Mouse (Mus musculus) midbrain, embryonic 11.5 days (tissue): Measurements from ENCODE around the gene Zc3h7b. TPM values are rescaled to one million over a fixed set of nuclear protein-coding genes. Genes with fewer than 3 reads are reported as not detected.
A peak's percentile ranks its signal among the peaks of the same experiment; 100 is the strongest.

Experiments
- ATAC-seq: fragments of 200-750 bp; cut with Nextera tagmentation; 2 replicates; pipeline ENCODE4 v1.8.0; 2017; ENCODE audit warnings: moderate TSS enrichment, moderate library complexity; ENCODE audit not compliant: low FRiP score
- DNase-seq: peaks from one replicate; pipeline ENCODE4 v3.0.0; 2015; ENCODE audit warnings: low spot score; ENCODE audit errors: missing footprints
- H3K27ac ChIP-seq: fragments of 300-500 bp; sonication (generic); 2 replicates; pipeline ENCODE4 v1.5.1; 2014; ENCODE audit warnings: low read depth, low read length
- H3K27me3 ChIP-seq: fragments of 300-500 bp; sonication (generic); 2 replicates; pipeline ENCODE4 v1.6.1; 2014; ENCODE audit warnings: mild to moderate bottlenecking, low read length, moderate library complexity, mixed read lengths; ENCODE audit not compliant: control insufficient read depth, insufficient read depth
- H3K36me3 ChIP-seq: fragments of 300-500 bp; sonication (generic); 2 replicates; pipeline ENCODE4 v1.6.1; 2014; ENCODE audit warnings: mild to moderate bottlenecking, low read length, moderate library complexity, mixed read lengths; ENCODE audit not compliant: control insufficient read depth, insufficient read depth
- H3K4me1 ChIP-seq: fragments of 300-500 bp; sonication (generic); 2 replicates; pipeline ENCODE4 v1.6.1; 2014; ENCODE audit warnings: low read length; ENCODE audit not compliant: control insufficient read depth, insufficient read depth
- H3K4me2 ChIP-seq: fragments of 300-500 bp; sonication (generic); 2 replicates; pipeline ENCODE4 v1.6.1; 2014; ENCODE audit warnings: mild to moderate bottlenecking, moderate library complexity
- H3K4me3 ChIP-seq: fragments of 300-500 bp; sonication (generic); 2 replicates; pipeline ENCODE4 v1.5.1; 2014; ENCODE audit warnings: low read depth, low read length
- H3K9ac ChIP-seq: fragments of 300-500 bp; sonication (generic); 2 replicates; pipeline ENCODE4 v1.6.1; 2014; ENCODE audit warnings: low read length
- H3K9me3 ChIP-seq: fragments of 300-500 bp; sonication (generic); 2 replicates; pipeline ENCODE4 v1.6.1; 2016; ENCODE audit warnings: low read length; ENCODE audit not compliant: control insufficient read depth
- WGBS: fragments of 180-500 bp; shearing (Covaris S2); extraction: QIAGEN DNeasy Blood & Tissue Kit; methylation state at CpG from one replicate; pipeline ENCODE4 v1.1.7; 2014; 5-methylcytosine and 5-hydroxymethylcytosine counted together
- polyA plus RNA-seq: library from polyadenylated mRNA; unstranded; fragments of >200 nt; fragmentation: Nextera tagmentation; extraction: Ambion mirVana; gene quantifications from 2 replicates; pipeline ENCODE4 v1.2.1, GENCODE M21; 2014

Zc3h7b gene
- polyA plus RNA-seq, 1 experiment from 2014 or later, result 34.3 TPM

- DNase-seq (peak; percentile 98), ATAC-seq (peak; percentile 94)
- no peaks in the 10 kb centered on the region for H3K27me3 ChIP-seq
- peaks cover 2% of the 10 kb centered on the region; the same call in 1 of the 2 replicates for H3K36me3 ChIP-seq
- no peak overlapping the region for H3K4me2 ChIP-seq
- no peak overlapping the region for H3K9ac ChIP-seq
- no peak overlapping the region for H3K27ac ChIP-seq
- no peaks in the 10 kb centered on the region; the same call in 1 of the 2 replicates for H3K4me1 ChIP-seq
- H3K9me3 ChIP-seq, result no peaks in the 10 kb centered on the region
- no peak overlapping the region for H3K4me3 ChIP-seq
- 14% methylated on average over 24 of the region's 24 CpGs for WGBS
Observed at GRCm38 (mm10) chr15:81831136-81831825, 86.4 kb downstream of the Zc3h7b start.

GRCm38 (mm10) chr15:81832219-81832618, 87.4 kb downstream of the Zc3h7b start:
- WGBS, result 96% methylated on average over 3 of the region's 3 CpGs
- H3K27ac ChIP-seq, result no peak overlapping the region

GRCm38 (mm10) chr15:81833481-81833880, 88.6 kb downstream of the Zc3h7b start:
- no peak for DNase-seq
- no peaks in the 10 kb centered on the region for H3K27me3 ChIP-seq

More at GRCm38 (mm10) chr15:81832219-81832618, 87.4 kb downstream of the Zc3h7b start:
- peak; percentile 72 for DNase-seq
- no peak for ATAC-seq
- no peaks in the 10 kb centered on the region; the same call in 1 of the 2 replicates for H3K4me1 ChIP-seq
- H3K27me3 ChIP-seq, result no peaks in the 10 kb centered on the region
- no peak overlapping the region for H3K4me3 ChIP-seq
- no peaks in the 10 kb centered on the region for H3K36me3 ChIP-seq
- no peaks in the 10 kb centered on the region for H3K9me3 ChIP-seq
- no peak overlapping the region for H3K9ac ChIP-seq
- H3K4me2 ChIP-seq, result no peak overlapping the region

DNA sequence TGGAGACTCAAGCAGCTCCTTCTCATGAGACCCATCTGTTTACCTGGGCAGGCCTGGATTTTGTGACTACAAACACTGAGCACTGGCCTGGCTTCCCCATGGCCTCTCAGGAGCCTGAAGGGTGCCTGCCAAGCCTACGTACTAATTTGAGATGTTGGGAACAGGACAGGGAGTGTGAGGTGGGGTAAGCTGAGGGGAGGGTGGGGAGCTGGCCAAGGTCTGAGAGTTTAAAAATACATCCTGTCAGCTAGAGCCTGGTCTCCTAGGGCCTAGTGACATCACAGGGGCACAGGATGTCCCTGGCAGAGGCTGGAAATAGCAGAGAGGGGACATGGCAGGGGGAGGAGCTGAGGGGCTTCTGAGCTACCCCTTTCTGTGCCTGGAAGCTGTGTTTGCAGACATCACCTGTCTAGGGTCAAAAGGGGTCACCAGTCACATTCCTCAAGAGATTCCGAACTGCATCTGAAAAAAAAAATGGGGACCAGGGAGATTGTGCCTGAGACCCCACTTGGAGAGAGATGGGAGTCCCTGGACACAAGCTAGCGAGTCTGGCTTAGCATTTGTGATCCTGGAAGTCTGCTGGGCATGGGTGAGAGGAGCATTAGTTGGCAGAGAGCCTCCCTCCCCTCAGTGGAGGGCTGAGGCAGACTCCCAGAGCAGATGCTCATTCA, 89.4 kb downstream of the Zc3h7b start:
- ATAC-seq, result no peak
- WGBS, result 55% methylated on average over 3 of the region's 3 CpGs

More at GRCm38 (mm10) chr15:81833481-81833880, 88.6 kb downstream of the Zc3h7b start:
- Histone ChIP-seq H3K4me3 (no peak overlapping the region), H3K9ac (no peak overlapping the region), H3K4me1 (no peaks in the 10 kb centered on the region; the same call in 1 of the 2 replicates), H3K9me3 (no peaks in the 10 kb centered on the region), H3K4me2 (no peak overlapping the region), H3K27ac (no peak overlapping the region), H3K36me3 (no peaks in the 10 kb centered on the region)
- WGBS, result 76% methylated on average over 4 of the region's 4 CpGs
- no peak for ATAC-seq

GRCm38 (mm10) chr15:81835007-81835880, 90.4 kb downstream of the Zc3h7b start:
- H3K9me3 ChIP-seq, result no peaks in the 10 kb centered on the region
- no peaks in the 10 kb centered on the region; the same call in 1 of the 2 replicates for H3K4me1 ChIP-seq
- H3K36me3 ChIP-seq, result no peaks in the 10 kb centered on the region
- H3K4me3 ChIP-seq, result no peak overlapping the region
- WGBS, result 76% methylated on average over 10 of the region's 10 CpGs
- peak; percentile 79 for DNase-seq
- no peak overlapping the region for H3K4me2 ChIP-seq
- H3K27me3 ChIP-seq, result no peaks in the 10 kb centered on the region
- H3K27ac ChIP-seq, result no peak overlapping the region
- ATAC-seq, result no peak
- no peak overlapping the region for H3K9ac ChIP-seq

More for the DNA sequence above, 89.4 kb downstream of the Zc3h7b start:
- Histone ChIP-seq H3K27me3 (no peaks in the 10 kb centered on the region), H3K9me3 (no peaks in the 10 kb centered on the region), H3K36me3 (no peaks in the 10 kb centered on the region), H3K27ac (no peak overlapping the region), H3K4me1 (no peaks in the 10 kb centered on the region; the same call in 1 of the 2 replicates), H3K4me2 (no peak overlapping the region), H3K4me3 (no peak overlapping the region), H3K9ac (no peak overlapping the region)
- DNase-seq, result peak; percentile 70

- no peaks in the 10 kb centered on the region for H3K36me3 ChIP-seq
- H3K27ac ChIP-seq, result no peak overlapping the region
- no peaks in the 10 kb centered on the region for H3K9me3 ChIP-seq
- peak overlapping the region; percentile 39 for H3K4me2 ChIP-seq
- WGBS, result 2% methylated on average over 33 of the region's 33 CpGs
- H3K27me3 ChIP-seq, result no peaks in the 10 kb centered on the region
- peak; percentile 88 for DNase-seq
- peak overlapping the region; percentile 13; the same call in 1 of the 2 replicates for H3K4me3 ChIP-seq
- H3K9ac ChIP-seq, result peak overlapping the region; percentile 31
- no peaks in the 10 kb centered on the region; the same call in 1 of the 2 replicates for H3K4me1 ChIP-seq
- ATAC-seq, result peak; percentile 75
Observed at GRCm38 (mm10) chr15:81836124-81836821, 91.4 kb downstream of the Zc3h7b start.

GRCm38 (mm10) chr15:81836966-81837920, 92.4 kb downstream of the Zc3h7b start:
- Histone ChIP-seq H3K4me1 (no peaks in the 10 kb centered on the region; the same call in 1 of the 2 replicates), H3K9ac (no peak overlapping the region), H3K4me3 (no peak overlapping the region), H3K27me3 (no peaks in the 10 kb centered on the region), H3K9me3 (no peaks in the 10 kb centered on the region), H3K36me3 (no peaks in the 10 kb centered on the region), H3K4me2 (no peak overlapping the region), H3K27ac (no peak overlapping the region)
- ATAC-seq (no peak), DNase-seq (peak; percentile 73)
- 59% methylated on average over 7 of the region's 7 CpGs for WGBS
